Mouse (Mus musculus) bone marrow macrophage, adult 2 months (primary cell): ENCODE data around the gene Slc6a11. TPM values are rescaled to one million over a fixed set of nuclear protein-coding genes. Genes with fewer than 3 reads are reported as not detected.

Experiments used
- H3K27ac ChIP-seq: 2 replicates; pipeline ENCODE4 v1.5.1; 2012; ENCODE audit warnings: low read depth, low read length; ENCODE audit not compliant: insufficient read depth
- H3K4me1 ChIP-seq: 2 replicates; pipeline ENCODE4 v1.6.1; 2012; ENCODE audit warnings: low read length; ENCODE audit not compliant: control insufficient read depth, insufficient read depth
- H3K4me3 ChIP-seq: 2 replicates; pipeline ENCODE4 v1.5.1; 2012; ENCODE audit warnings: mild to moderate bottlenecking, low read length, moderate library complexity; ENCODE audit not compliant: insufficient read depth
- CTCF ChIP-seq: IDR thresholded peaks from 2 replicates; pipeline ENCODE4 v1.5.1; 2012; ENCODE audit warnings: low read depth, mild to moderate bottlenecking, low read length, moderate library complexity
- POLR2A ChIP-seq: IDR thresholded peaks from 2 replicates; pipeline ENCODE4 v1.6.1; 2012; ENCODE audit warnings: mild to moderate bottlenecking, low read depth, low read length, borderline replicate concordance
- polyA plus RNA-seq: library from polyadenylated mRNA; stranded (reverse); fragments of >200 nt; gene quantifications from 2 replicates; pipeline ENCODE4 v1.2.4, GENCODE M21; 2012; ENCODE audit not compliant: missing spikeins, insufficient read depth, insufficient read length

Gene Slc6a11
- polyA plus RNA-seq = not detected in 2 replicates

DNA sequence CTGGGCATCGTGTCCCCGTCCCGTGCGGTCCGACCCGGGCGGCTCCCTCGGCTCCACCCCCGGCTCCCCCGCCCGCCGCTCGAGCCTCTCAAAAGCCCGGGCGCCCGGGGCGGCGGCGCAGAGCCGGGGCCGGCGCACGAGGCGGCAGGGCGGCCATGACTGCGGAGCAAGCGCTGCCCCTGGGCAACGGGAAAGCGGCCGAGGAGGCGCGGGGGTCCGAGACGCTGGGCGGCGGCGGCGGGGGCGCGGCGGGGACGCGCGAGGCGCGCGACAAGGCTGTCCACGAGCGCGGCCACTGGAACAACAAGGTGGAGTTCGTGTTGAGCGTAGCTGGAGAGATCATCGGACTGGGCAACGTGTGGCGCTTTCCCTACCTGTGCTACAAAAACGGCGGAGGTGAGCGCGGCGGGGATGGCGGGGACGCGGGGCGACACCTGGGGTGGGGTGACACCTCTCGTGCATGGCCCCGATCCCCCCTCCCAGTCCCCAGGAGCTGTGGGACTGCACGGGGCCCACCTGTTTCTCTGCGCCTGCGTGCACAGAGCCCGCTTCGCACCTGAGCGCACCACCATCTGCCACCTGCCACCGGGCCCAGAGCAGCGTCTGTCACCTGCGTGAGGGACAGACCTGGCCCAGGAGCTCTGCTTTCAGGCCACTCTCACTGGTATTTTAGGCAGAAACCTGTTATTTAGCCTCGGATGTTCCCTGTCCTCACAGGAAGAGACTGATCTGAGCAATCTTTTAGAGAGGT is at the start of gene Slc6a11:
Gene Slc6a11 (plus strand): TSS at position 120 of the 751 bp plus-strand sequence.
- Histone ChIP-seq H3K4me3 (no peak within 1 kb of the TSS), H3K27ac (no peak within 1 kb of the TSS), H3K4me1 (no peaks in the 10 kb centered on the region)
- no peak for TF ChIP-seq POLR2A
- no peak for TF ChIP-seq CTCF

GRCm38 (mm10) chr6:114087106-114087505 is 43.9 kb upstream of the Slc6a11 start:
- H3K4me3 ChIP-seq = no peak overlapping the region
- no peaks in the 10 kb centered on the region for H3K4me1 ChIP-seq
- TF ChIP-seq POLR2A (no peak), CTCF (no peak)
- H3K27ac ChIP-seq = no peak overlapping the region

DNA sequence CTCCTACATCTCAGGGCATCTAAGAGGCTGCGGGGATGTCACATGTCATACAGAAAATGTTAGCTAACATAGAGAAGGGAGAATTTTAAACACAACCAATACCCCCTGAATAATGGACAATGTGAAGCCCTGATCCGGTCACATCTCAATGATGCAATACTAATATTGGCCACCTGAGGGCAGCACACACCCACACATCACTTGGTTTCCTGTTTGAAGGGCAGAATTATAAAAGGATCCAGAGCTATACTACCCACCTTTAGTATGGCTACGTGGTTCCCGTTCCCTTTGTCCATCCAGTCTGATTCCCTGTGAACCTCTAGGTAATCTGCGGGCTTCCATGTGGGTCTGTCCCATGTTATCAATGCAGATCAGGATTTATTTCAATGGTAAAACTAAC is 41.4 kb upstream of the Slc6a11 start:
- H3K4me1 ChIP-seq = no peaks in the 10 kb centered on the region
- H3K4me3 ChIP-seq = no peak overlapping the region
- H3K27ac ChIP-seq = no peak overlapping the region
- no peak for TF ChIP-seq POLR2A
- TF ChIP-seq CTCF = no peak

DNA sequence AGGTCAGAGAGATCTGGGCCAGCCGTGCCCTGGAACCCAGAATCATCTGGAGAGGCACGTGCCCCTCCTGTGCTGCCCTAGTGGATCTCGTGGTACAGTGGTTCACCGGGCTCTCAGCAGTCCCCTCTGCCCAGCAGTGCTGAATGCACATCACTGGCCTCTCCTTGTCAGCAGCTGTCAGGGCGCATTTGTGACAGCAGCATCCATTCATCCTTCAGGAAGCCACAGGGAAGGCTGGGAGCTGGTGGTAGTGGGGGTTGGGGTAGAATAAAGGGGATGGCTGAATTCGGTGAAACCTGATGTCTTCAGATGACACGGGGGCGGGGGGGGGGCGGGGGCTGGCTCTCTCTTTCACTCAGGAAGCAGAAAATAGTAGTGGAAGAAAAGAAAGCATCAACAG is 38.8 kb upstream of the Slc6a11 start:
- H3K4me3 ChIP-seq = no peak overlapping the region
- TF ChIP-seq CTCF = no peak
- H3K27ac ChIP-seq = no peak overlapping the region
- no peaks in the 10 kb centered on the region for H3K4me1 ChIP-seq

DNA sequence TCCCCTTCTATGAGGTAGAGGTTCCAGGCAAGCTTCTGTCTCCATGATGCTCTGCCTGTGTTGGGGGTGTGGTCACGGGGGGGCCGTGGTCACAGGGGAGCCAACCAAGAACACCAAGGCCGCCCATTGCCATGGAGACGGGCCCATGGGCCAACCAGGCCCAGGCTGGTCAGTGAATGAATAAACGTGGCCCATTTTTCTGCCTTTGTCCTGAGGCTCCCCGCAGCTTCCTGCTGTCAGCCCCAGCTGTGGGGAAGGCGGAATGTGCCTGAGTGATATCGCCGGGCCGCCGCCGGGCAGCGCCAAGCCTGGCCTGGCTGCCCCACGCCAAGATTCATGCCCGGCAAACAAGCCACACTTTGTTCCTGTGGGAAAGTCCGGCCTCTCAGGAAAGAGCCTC is 36.8 kb upstream of the Slc6a11 start:
- Histone ChIP-seq H3K4me3 (no peak overlapping the region), H3K4me1 (no peaks in the 10 kb centered on the region), H3K27ac (no peak overlapping the region)
- TF ChIP-seq CTCF (no peak), POLR2A (no peak)

- Histone ChIP-seq H3K4me3 (no peak overlapping the region), H3K4me1 (no peaks in the 10 kb centered on the region), H3K27ac (no peak overlapping the region)
- TF ChIP-seq CTCF (no peak), POLR2A (no peak)
These were observed 34.5 kb upstream of the Slc6a11 start for GRCm38 (mm10) chr6:114096574-114096973.

GRCm38 (mm10) chr6:114101923-114102322 is 29.1 kb upstream of the Slc6a11 start:
- no peak for TF ChIP-seq POLR2A
- no peak for TF ChIP-seq CTCF
- H3K4me3 ChIP-seq = no peak overlapping the region
- H3K4me1 ChIP-seq = no peaks in the 10 kb centered on the region
- H3K27ac ChIP-seq = no peak overlapping the region

- Histone ChIP-seq H3K27ac (no peak overlapping the region), H3K4me1 (no peaks in the 10 kb centered on the region), H3K4me3 (no peak overlapping the region)
- no peak for TF ChIP-seq POLR2A
- no peak for TF ChIP-seq CTCF
These were observed 11.5 kb upstream of the Slc6a11 start for GRCm38 (mm10) chr6:114119507-114119906.

GRCm38 (mm10) chr6:114125530-114125929 is 5.5 kb upstream of the Slc6a11 start:
- H3K4me3 ChIP-seq = no peak overlapping the region
- H3K4me1 ChIP-seq = no peaks in the 10 kb centered on the region
- TF ChIP-seq POLR2A = no peak
- TF ChIP-seq CTCF = no peak
- no peak overlapping the region for H3K27ac ChIP-seq

DNA sequence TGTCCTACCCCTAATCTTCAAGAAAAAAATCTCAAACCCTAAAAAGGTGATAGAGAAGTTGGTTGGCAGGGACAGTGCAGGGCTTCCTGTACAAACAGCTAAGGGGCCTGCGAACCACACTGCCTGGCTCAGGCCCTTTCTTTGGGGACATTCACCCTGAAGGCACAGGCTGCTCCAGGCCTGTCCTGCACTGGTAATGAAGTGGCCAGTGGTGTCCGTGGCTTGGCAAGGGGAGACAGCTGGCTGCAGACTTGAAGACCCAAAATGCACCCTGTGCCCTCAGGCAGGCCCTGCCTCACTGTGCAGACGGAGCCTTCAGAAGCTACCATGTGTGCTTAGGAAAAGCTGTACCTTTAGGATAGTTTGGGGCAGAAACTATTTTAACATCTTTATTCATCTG is 1.4 kb downstream of the Slc6a11 start:
- H3K4me1 ChIP-seq = no peaks in the 10 kb centered on the region
- TF ChIP-seq POLR2A = no peak
- no peak for TF ChIP-seq CTCF
- no peak overlapping the region for H3K4me3 ChIP-seq
- no peak overlapping the region for H3K27ac ChIP-seq
